Mouse (Mus musculus) ES-E14 (cell line): Measurements from ENCODE around the gene Eif2b3. TPM values are rescaled to one million over a fixed set of nuclear protein-coding genes. Genes with fewer than 3 reads are reported as not detected.

Experiments used
- DNase-seq: peaks from one replicate; pipeline ENCODE4 v3.0.0-alpha.2; 2013; ENCODE audit warnings: low read depth, low spot score
- H3K27ac ChIP-seq: 2 replicates; pipeline ENCODE4 v1.5.1; 2012; ENCODE audit warnings: low read depth, mild to moderate bottlenecking, low read length, moderate library complexity, mixed read lengths; ENCODE audit not compliant: poor library complexity, insufficient read depth, severe bottlenecking
- H3K36me3 ChIP-seq: 2 replicates; pipeline ENCODE4 v1.6.1; 2012; ENCODE audit warnings: mild to moderate bottlenecking, low read length, moderate library complexity, mixed read lengths; ENCODE audit not compliant: control insufficient read depth, poor library complexity, insufficient read depth, severe bottlenecking
- H3K4me1 ChIP-seq, 2 experiments: fragments of 150-350 bp in 1 of 2; sonication (generic) in 1 of 2; 2 replicates each; pipeline ENCODE4 v1.6.1; 2012; ENCODE audit warnings: low read length in 2 of 2, mild to moderate bottlenecking in 1 of 2, mixed read lengths in 1 of 2; ENCODE audit not compliant: control insufficient read depth in 2 of 2, insufficient read depth in 2 of 2, poor library complexity in 1 of 2
- H3K4me3 ChIP-seq, 2 experiments: fragments of 150-350 bp in 1 of 2; sonication (generic) in 1 of 2; 2 replicates each; pipeline ENCODE4 v1.5.1; 2012; ENCODE audit warnings: low read length in 2 of 2, low read depth in 1 of 2, mild to moderate bottlenecking in 1 of 2, mixed read lengths in 1 of 2; ENCODE audit not compliant: insufficient read depth in 1 of 2, poor library complexity in 1 of 2, severe bottlenecking in 1 of 2
- H3K9ac ChIP-seq: 2 replicates; pipeline ENCODE4 v1.6.1; 2012; ENCODE audit warnings: low read depth, mild to moderate bottlenecking, low read length, mixed read lengths; ENCODE audit not compliant: poor library complexity, insufficient read depth, severe bottlenecking
- H3K9me3 ChIP-seq: fragments of 150-350 bp; sonication (generic); 2 replicates; pipeline ENCODE4 v1.6.1; 2012; ENCODE audit warnings: low read depth, mild to moderate bottlenecking, low read length; ENCODE audit not compliant: control insufficient read depth, insufficient read depth
- CHD2 ChIP-seq: IDR thresholded peaks from 2 replicates; pipeline ENCODE4 v1.6.1; 2014; ENCODE audit warnings: mild to moderate bottlenecking, low read depth, low read length, inconsistent platforms
- HCFC1 ChIP-seq: IDR thresholded peaks from 2 replicates; pipeline ENCODE4 v1.6.1; 2012; ENCODE audit warnings: low read length, inconsistent platforms, borderline replicate concordance; ENCODE audit not compliant: insufficient read depth
- MAFK ChIP-seq: IDR thresholded peaks from 2 replicates; pipeline ENCODE4 v1.6.1; 2014; ENCODE audit warnings: mild to moderate bottlenecking, low read depth, low read length, inconsistent platforms; ENCODE audit not compliant: insufficient read depth
- ZC3H11A ChIP-seq: IDR thresholded peaks from 2 replicates; pipeline ENCODE4 v1.6.1; 2012; ENCODE audit warnings: low read depth, mild to moderate bottlenecking, inconsistent platforms, low read length, borderline replicate concordance
- ZNF384 ChIP-seq: IDR thresholded peaks from 2 replicates; pipeline ENCODE4 v1.6.1; 2012; ENCODE audit warnings: low read depth, low read length, inconsistent platforms
- in situ Hi-C, 2 experiments: fragments of 600-800 bp; cut with MboI; formaldehyde crosslinking; loops; one replicate each; pipeline ENCODE4 v1.15.1; 2025; ENCODE audit warnings: low sequenced_read_pairs in 2 of 2, inconsistent platforms in 1 of 2; ENCODE audit not compliant: unreplicated experiment in 2 of 2
- total RNA-seq: library from RNA; depleted of rRNA; stranded (reverse); fragments of 300-350 nt; gene quantifications from 2 replicates; pipeline ENCODE4 v1.2.3, GENCODE M21; 2012

Gene Eif2b3
- total RNA-seq, 1 experiment = 55.1 TPM

DNA sequence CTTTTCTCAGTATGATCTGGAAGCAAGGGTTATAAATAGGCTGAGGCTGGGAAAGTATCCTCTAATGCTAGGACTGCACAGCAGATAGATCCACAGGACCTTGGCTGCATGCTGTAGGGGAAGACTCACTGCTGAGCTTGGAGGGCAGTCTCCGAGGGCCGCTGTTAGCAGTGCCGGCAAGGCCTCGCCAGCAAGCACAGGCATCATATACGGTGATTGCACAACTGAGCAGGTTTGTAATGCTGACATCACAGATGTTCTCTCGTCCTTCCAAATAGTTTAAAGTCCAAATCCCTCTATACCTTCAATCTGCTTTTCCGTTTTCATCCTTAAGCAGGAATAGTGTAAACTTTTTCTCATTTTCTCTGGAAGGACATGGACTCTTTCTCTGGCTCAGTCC is 48.8 kb downstream of the Eif2b3 start:
- H3K4me3 ChIP-seq = no peak overlapping the region
- peaks cover 52% of the 10 kb centered on the region for H3K36me3 ChIP-seq
- no peaks in the 10 kb centered on the region for H3K9me3 ChIP-seq
- H3K27ac ChIP-seq = no peak overlapping the region
- DNase-seq = no peak
- no peak overlapping the region for H3K9ac ChIP-seq
- H3K4me1 ChIP-seq = peaks cover 0 to 2% of the 10 kb centered on the region in 2 experiments; a peak in 1 of 4 replicates
- TF ChIP-seq CHD2 (no peak), MAFK (no peak), ZC3H11A (no peak), HCFC1 (no peak), ZNF384 (no peak)
- in situ Hi-C loops = no loop called here

DNA sequence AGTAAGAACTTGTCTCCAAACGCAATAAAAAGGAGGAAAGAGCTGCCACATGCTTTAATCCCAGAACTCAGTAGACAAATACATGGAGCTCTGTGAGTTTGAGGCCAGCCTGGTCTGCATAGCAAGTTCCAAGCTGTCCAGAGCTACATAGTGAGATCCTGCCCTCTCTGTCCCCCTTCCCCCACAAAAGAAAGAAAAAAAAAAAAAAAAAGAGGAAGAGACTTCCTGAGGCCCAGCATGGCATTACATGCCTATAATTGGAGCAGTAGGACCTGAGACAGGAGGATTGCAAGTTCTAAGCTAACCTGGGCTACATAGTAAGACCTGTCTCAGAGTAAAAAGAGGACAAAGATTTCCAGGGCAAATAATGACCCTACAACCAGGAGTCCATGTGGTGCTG is 50.4 kb downstream of the Eif2b3 start:
- Histone ChIP-seq H3K9ac (no peak overlapping the region), H3K9me3 (no peaks in the 10 kb centered on the region), H3K36me3 (peaks cover 48% of the 10 kb centered on the region), H3K27ac (no peak overlapping the region), H3K4me1 (no peaks in the 10 kb centered on the region), H3K4me3 (no peak overlapping the region)
- TF ChIP-seq CHD2 = no peak
- TF ChIP-seq ZC3H11A = no peak
- in situ Hi-C loops = no loop called here
- DNase-seq = no peak

DNA sequence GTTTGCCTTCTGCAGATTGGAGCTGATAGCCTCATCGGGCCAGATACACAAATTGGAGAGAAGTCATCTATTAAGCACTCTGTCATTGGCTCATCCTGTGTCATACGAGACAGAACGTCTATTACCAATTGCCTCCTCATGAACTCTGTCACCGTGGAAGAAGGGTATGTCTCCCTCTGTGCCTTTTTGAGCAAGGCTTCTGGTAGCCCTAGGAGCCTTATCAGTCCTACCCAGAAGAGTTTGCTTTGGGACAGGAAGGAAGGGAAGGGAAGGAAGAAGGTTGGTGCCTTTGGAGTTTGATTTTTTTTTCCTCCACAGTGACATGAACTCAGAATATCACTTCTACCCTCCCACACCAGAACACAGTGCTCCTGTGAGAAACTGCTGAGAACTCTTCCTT is 51.4 kb downstream of the Eif2b3 start:
- H3K27ac ChIP-seq = no peak overlapping the region
- H3K9me3 ChIP-seq = no peaks in the 10 kb centered on the region
- H3K4me1 ChIP-seq = no peaks in the 10 kb centered on the region
- H3K4me3 ChIP-seq = no peak overlapping the region
- H3K36me3 ChIP-seq = peaks cover 44% of the 10 kb centered on the region
- DNase-seq = no peak
- H3K9ac ChIP-seq = no peak overlapping the region
- TF ChIP-seq CHD2 = no peak
- TF ChIP-seq HCFC1 = no peak
- TF ChIP-seq MAFK = no peak
- TF ChIP-seq ZC3H11A = no peak
- no peak for TF ChIP-seq ZNF384
- in situ Hi-C loops = no loop called here

DNA sequence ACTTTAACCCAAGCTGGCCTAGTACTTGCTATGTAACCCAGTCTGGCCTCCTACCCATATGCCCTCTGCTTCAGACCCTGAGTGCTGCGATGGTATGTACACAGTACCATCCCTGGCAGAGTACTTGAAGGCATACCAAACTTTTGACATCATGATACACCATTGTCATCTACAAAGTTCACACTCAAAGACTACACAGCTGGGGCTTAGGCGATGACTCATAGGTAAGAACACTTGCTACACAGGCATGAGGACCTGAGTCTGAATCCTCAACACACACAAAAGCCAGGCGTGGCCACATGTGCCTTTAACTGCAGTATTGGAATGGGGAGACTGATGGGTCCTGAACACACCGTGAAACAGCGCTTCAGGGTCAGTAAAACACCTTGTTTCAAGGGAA is 52.0 kb downstream of the Eif2b3 start:
- TF ChIP-seq ZNF384 (no peak), ZC3H11A (no peak), HCFC1 (no peak), MAFK (no peak), CHD2 (no peak)
- no peak for DNase-seq
- H3K9me3 ChIP-seq = no peaks in the 10 kb centered on the region
- no peaks in the 10 kb centered on the region for H3K4me1 ChIP-seq
- H3K36me3 ChIP-seq = peaks cover 41% of the 10 kb centered on the region
- H3K27ac ChIP-seq = no peak overlapping the region
- no peak overlapping the region for H3K4me3 ChIP-seq
- in situ Hi-C loops = no loop called here
- H3K9ac ChIP-seq = no peak overlapping the region

DNA sequence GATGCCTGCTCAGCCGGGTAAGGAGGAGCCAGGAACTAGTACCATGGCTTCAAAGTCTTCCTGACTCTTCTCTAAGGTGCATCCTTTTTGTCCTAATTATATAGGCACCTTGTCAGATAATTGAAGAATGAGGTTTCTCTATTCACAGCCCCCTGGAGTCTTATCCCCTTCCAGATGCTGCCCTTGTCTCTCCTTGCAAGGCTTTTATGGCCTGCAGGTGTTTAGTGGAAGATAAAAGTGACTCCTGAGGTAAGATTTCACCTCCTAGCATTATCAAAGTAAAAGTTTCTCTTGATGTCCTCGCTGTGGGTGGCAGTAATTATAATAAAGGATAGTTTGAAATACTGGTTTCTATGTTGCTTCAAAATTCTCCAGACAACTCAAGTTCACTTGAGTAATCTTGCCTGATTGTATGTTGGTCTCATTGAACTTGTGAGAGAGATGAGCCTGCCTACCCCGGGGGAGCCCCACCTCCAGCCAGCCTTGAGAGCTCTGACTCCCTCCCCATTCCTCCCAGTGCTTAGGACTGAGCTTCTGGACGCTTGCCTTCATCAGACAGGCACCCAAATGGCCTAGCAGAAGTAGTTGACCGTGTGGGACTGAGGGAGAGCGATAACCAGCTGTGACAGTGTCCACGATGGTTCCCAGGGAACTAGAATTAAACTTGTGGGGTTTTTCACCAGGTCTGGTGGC is 68.9 kb downstream of the Eif2b3 start:
- Histone ChIP-seq H3K4me1 (peaks cover 3 to 13% of the 10 kb centered on the region in 2 experiments; a peak in 3 of 4 replicates), H3K9ac (no peak overlapping the region), H3K4me3 (no peak overlapping the region), H3K36me3 (peaks cover 8% of the 10 kb centered on the region), H3K9me3 (no peaks in the 10 kb centered on the region), H3K27ac (no peak overlapping the region)
- in situ Hi-C loops = no loop called here
- TF ChIP-seq ZNF384 = no peak
- no peak for TF ChIP-seq HCFC1
- TF ChIP-seq ZC3H11A = no peak
- TF ChIP-seq MAFK = no peak
- TF ChIP-seq CHD2 = no peak
- no peak for DNase-seq
